Mouse (Mus musculus): ENCODE measurements around the gene Cd8a. TPM values are rescaled to one million over a fixed set of nuclear protein-coding genes. Genes with fewer than 3 reads are reported as not detected.

The Cd8a gene
- polyA plus RNA-seq, 1 experiment = not detected

GRCm38 (mm10) chr6:71422162-71422561 is 48.9 kb downstream of the Cd8a start:
- Histone ChIP-seq H3K36me3 (ENCODE audit: control insufficient read depth) (peaks cover 42% of the 10 kb centered on the region), H3K4me3 (replicated peaks) (no peak overlapping the region), H3K4me1 (ENCODE audit: control insufficient read depth) (no peaks in the 10 kb centered on the region), H3K9me3 (ENCODE audit: control insufficient read depth, low read length) (no peaks in the 10 kb centered on the region), H3K27me3 (ENCODE audit: control insufficient read depth) (no peaks in the 10 kb centered on the region)
- no peak for TF ChIP-seq GATA1 (IDR thresholded peaks at IDR 0.05; ENCODE audit: low read length)
- no peak for TF ChIP-seq TAL1 (IDR thresholded peaks at IDR 0.05; ENCODE audit: low read length)

GRCm38 (mm10) chr6:71423116-71423515 is 49.9 kb downstream of the Cd8a start:
- H3K4me1 ChIP-seq (ENCODE audit: control insufficient read depth) = no peaks in the 10 kb centered on the region
- H3K4me3 ChIP-seq (replicated peaks) = no peak overlapping the region
- no peaks in the 10 kb centered on the region for H3K9me3 ChIP-seq (ENCODE audit: control insufficient read depth, low read length)
- peaks cover 47% of the 10 kb centered on the region for H3K36me3 ChIP-seq (ENCODE audit: control insufficient read depth)
- no peaks in the 10 kb centered on the region for H3K27me3 ChIP-seq (ENCODE audit: control insufficient read depth)
- TF ChIP-seq TAL1 (IDR thresholded peaks at IDR 0.05; ENCODE audit: low read length) (no peak), GATA1 (IDR thresholded peaks at IDR 0.05; ENCODE audit: low read length) (no peak)

GRCm38 (mm10) chr6:71425681-71426080 is 52.5 kb downstream of the Cd8a start:
- no peak overlapping the region for H3K4me3 ChIP-seq (replicated peaks)
- H3K9me3 ChIP-seq (ENCODE audit: control insufficient read depth, low read length) = no peaks in the 10 kb centered on the region
- peaks cover 56% of the 10 kb centered on the region for H3K36me3 ChIP-seq (ENCODE audit: control insufficient read depth)
- no peak for TF ChIP-seq GATA1 (IDR thresholded peaks at IDR 0.05; ENCODE audit: low read length)
- no peak for TF ChIP-seq TAL1 (IDR thresholded peaks at IDR 0.05; ENCODE audit: low read length)
- no peaks in the 10 kb centered on the region for H3K27me3 ChIP-seq (ENCODE audit: control insufficient read depth)
- H3K4me1 ChIP-seq (ENCODE audit: control insufficient read depth) = peaks cover 3% of the 10 kb centered on the region

GRCm38 (mm10) chr6:71427996-71428725 is 54.9 kb downstream of the Cd8a start:
- Histone ChIP-seq H3K4me3 (replicated peaks) (no peak overlapping the region), H3K9me3 (ENCODE audit: control insufficient read depth, low read length) (no peaks in the 10 kb centered on the region), H3K4me1 (ENCODE audit: control insufficient read depth) (peaks cover 14% of the 10 kb centered on the region), H3K27me3 (ENCODE audit: control insufficient read depth) (no peaks in the 10 kb centered on the region), H3K36me3 (ENCODE audit: control insufficient read depth) (peaks cover 45% of the 10 kb centered on the region)
- TF ChIP-seq GATA1 (IDR thresholded peaks at IDR 0.05; ENCODE audit: low read length) = no peak
- no peak for TF ChIP-seq TAL1 (IDR thresholded peaks at IDR 0.05; ENCODE audit: low read length)

Other genes with a start within 250 kb of the Cd8a start
- not detected in 2 replicates for gene Thnsl2, start 229.0 kb upstream of the Cd8a start, polyA plus RNA-seq (2012)
- 0.07 and 0.08 TPM in 2 replicates for gene Fabp1, start 173.6 kb upstream of the Cd8a start, polyA plus RNA-seq (2012)
- gene Krcc1, start 101.8 kb upstream of the Cd8a start, polyA plus RNA-seq (2012) = 2.8 and 3.3 TPM in 2 replicates
- gene Smyd1, start 51.2 kb upstream of the Cd8a start, polyA plus RNA-seq (2012) = not detected in 2 replicates
- not detected in 2 replicates for gene Cd8b1, start 50.6 kb upstream of the Cd8a start, polyA plus RNA-seq (2012)
- 1.1 TPM in 2 replicates for gene Rmnd5a, start 67.2 kb downstream of the Cd8a start, polyA plus RNA-seq (2012)
- gene Rnf103, start 120.5 kb downstream of the Cd8a start, polyA plus RNA-seq (2012) = 0.36 and 0.44 TPM in 2 replicates
- 2.8 and 4.9 TPM in 2 replicates for gene Chmp3, start 170.4 kb downstream of the Cd8a start, polyA plus RNA-seq (2012)

Measured in erythroblast, embryonic 14.5 days (primary cell).